Mouse (Mus musculus) right cerebral cortex, postnatal 10 days (tissue): Measurements from ENCODE around the gene Rhox4e.
"Not testable (repeated sequence)": the region's sequence is repeated elsewhere in the genome, so short reads cannot be mapped to it uniquely, and the experiment has no call there.

ENCODE experiments used
- DNase-seq, 2 experiments: peaks; one replicate each; pipeline ENCODE4 v3.0.0; 2021; ENCODE audit warnings: low spot score in 2 of 2

Gene Rhox4e

DNA sequence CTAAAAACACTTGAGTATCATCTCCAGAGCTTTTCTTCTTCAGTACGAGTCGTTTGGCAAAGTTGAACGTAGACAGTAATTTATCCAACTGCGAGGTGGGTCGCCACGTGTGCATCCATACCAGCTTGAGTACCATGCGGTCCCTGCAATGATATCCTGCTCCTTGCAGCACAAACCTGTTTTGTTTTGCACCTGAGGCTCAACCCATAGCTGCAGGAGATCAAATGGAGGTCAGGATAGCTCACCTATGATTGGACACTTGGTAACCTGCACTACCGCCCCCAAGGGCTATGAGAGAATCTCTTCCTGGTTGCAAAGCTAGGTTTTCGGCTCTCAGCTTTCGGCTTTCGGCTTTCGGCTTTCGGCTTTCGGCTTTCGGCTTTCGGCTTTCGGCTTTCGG, at the start of gene Rhox4e:
Gene Rhox4e (plus strand): TSS at position 301 of the 400 bp plus-strand sequence.
- not testable (repeated sequence) for DNase-seq

DNA sequence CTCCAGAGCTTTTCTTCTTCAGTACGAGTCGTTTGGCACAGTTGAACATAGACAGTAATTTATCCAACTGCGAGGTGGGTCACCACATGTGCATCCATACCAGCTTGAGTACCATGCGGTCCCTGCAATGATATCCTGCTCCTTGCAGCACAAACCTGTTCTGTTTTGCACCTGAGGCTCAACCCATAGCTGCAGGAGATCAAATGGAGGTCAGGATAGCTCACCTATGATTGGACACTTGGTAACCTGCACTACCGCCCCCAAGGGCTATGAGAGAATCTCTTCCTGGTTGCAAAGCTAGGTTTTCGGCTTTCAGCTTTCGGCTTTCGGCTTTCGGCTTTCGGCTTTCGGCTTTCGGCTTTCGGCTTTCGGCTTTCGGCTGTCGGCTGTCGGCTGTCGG, 43.2 kb upstream of the Rhox4e start, which contains the start of gene Rhox4d:
Gene Rhox4d (plus strand): TSS at position 301 of the 400 bp plus-strand sequence.
- not testable (repeated sequence) for DNase-seq

DNA sequence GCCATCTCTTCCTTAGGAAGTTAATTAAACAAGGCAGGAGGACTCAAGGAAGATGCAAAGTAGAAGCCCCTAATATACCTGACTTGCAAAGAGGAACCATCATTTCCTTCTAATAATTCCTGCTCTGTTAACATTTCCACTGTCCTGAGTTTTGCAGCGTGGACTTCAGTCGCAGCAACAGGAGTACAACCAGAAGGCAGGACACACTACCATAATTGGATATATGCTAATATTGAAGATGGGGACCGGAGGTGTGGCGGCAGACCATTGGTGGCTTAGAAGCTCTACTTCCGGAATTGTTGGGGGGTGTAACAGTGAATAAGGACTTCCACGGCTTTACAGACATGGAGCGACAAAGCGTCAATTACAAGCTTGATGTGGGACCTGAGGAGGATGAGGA, 27.1 kb upstream of the Rhox4e start, which contains the start of gene Rhox2e:
Gene Rhox2e (plus strand): TSS at position 301 of the 400 bp plus-strand sequence.
- DNase-seq, result not testable (repeated sequence)

DNA sequence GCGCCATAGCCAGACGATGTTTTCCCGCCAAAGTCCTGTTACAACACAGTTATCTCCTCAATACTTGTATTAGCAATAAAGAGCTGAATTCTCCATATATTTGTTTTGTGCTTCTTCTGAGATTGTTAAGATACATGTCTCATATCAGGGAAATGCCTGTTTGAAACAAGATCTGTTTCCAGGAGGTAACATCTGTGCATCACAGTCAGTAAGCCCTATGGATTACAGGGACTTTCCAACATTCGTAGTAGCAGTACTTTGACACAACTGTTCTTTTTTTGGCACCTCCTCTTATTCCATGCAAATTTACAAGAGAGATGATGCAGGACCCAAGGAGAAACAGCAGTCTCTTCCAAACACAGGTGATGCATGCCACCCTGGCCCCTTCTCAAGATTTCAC, 15.5 kb upstream of the Rhox4e start, which contains the start of gene Rhox3e:
Gene Rhox3e (plus strand): TSS at position 301 of the 400 bp plus-strand sequence.
- DNase-seq, result not testable (repeated sequence)

- not testable (repeated sequence) for DNase-seq
Observed at GRCm38 (mm10) chrX:37571105-37571504, 13.9 kb downstream of the Rhox4e start, which contains the start of gene Rhox2f. TSS of gene Rhox2f (plus strand) at chrX:37571405.

DNA sequence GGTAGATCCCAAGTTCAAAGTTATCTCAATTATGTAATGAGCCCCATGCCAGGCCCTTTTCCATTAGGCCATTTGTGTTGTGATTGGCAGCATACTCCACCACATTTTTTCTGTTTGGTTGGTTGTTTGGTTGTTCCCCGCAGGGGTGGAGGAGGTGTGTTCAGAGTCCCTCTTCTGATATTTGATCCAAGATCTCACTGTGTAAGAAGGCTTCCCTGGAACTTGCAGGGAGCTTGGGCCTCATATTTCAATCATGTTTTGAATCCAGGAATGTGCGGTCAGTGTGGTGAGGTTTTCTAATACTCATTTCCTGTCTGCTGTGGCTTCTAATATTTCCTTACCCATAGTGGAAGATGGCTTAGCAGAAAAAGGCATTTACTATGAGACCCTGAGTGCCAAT, 15.4 kb downstream of the Rhox4e start:
- not testable (repeated sequence) for DNase-seq

DNA sequence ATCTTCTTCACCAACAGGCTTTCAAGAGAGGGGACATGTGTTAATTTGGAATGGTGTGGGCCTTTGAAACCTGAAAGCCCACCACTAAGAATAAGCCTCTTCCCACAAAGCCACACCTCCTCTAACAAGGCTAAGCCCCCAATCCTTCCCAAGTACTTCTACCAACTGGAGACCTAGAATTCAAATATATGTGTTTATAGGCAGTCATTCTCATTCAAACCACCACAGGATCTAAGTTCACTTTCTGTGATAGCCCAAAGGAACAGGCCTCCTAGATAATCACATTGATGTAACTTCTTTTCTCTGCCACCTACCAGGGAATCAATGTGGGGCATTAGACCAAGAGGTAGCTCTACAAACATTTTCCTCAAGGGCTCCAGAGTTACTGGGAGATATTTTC, 23.5 kb downstream of the Rhox4e start, which contains the start of gene Rhox3f:
Gene Rhox3f (plus strand): TSS at position 301 of the 400 bp plus-strand sequence.
- DNase-seq, result not testable (repeated sequence)

GRCm38 (mm10) chrX:37607604-37608003, 50.4 kb downstream of the Rhox4e start, which contains the start of gene Rhox4f:
TSS of gene Rhox4f (minus strand) at chrX:37607704.
- not testable (repeated sequence) for DNase-seq
